Mouse (Mus musculus): ENCODE data around the gene Tnrc6b. TPM values are rescaled to one million over a fixed set of nuclear protein-coding genes. Genes with fewer than 3 reads are reported as not detected.
"Not testable (repeated sequence)": the region's sequence is repeated elsewhere in the genome, so short reads cannot be mapped to it uniquely, and the experiment has no call there.

The Tnrc6b gene
- polyA plus RNA-seq, 1 experiment from 2014 or later, result 48.7 TPM

- no peak for ATAC-seq
- Histone ChIP-seq H3K9me3 (no peaks in the 10 kb centered on the region), H3K4me1 (replicated peaks) (no peaks in the 10 kb centered on the region), H3K4me2 (replicated peaks) (no peak overlapping the region), H3K27ac (no peak overlapping the region), H3K4me3 (replicated peaks) (no peak overlapping the region), H3K9ac (replicated peaks) (no peak overlapping the region), H3K27me3 (no peaks in the 10 kb centered on the region), H3K36me3 (peaks cover 52% of the 10 kb centered on the region)
- 85% methylated on average over 21 of the region's 21 CpGs for WGBS
Measured at GRCm38 (mm10) chr15:80876231-80876630, 165.1 kb downstream of the Tnrc6b start.

DNA sequence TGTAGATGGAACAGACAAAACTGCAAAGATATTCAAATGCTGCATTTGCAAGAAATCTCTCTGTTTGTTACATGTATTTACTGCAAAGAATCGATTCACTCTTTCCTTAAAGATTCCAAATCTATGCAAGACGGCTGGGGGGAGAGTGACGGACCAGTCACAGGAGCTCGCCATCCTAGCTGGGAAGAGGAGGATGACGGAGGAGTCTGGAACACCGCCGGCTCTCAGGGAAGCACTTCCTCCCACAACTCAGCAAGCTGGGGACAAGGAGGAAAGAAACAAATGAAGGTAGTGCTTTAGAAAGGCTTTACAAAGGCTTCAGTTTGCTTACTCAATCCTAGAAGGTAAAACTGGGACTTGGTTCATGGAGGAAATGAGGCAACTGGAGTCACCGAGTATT is 173.0 kb downstream of the Tnrc6b start:
- ATAC-seq, result no peak
- Histone ChIP-seq H3K9me3 (no peaks in the 10 kb centered on the region), H3K9ac (replicated peaks) (no peak overlapping the region), H3K4me3 (replicated peaks) (no peak overlapping the region), H3K27me3 (no peaks in the 10 kb centered on the region), H3K36me3 (peaks cover 83% of the 10 kb centered on the region), H3K27ac (no peak overlapping the region), H3K4me2 (replicated peaks) (no peak overlapping the region), H3K4me1 (replicated peaks) (no peaks in the 10 kb centered on the region)
- 95% methylated on average over 8 of the region's 8 CpGs for WGBS

- no peak overlapping the region for H3K9ac ChIP-seq (replicated peaks)
- H3K36me3 ChIP-seq, result peaks cover 80% of the 10 kb centered on the region
- H3K4me3 ChIP-seq (replicated peaks), result no peak overlapping the region
- H3K27me3 ChIP-seq, result no peaks in the 10 kb centered on the region
- 91% methylated on average over 1 of the region's 1 CpGs for WGBS
- ATAC-seq, result no peak
- no peak overlapping the region for H3K27ac ChIP-seq
- no peak overlapping the region for H3K4me2 ChIP-seq (replicated peaks)
- H3K4me1 ChIP-seq (replicated peaks), result no peaks in the 10 kb centered on the region
- no peaks in the 10 kb centered on the region for H3K9me3 ChIP-seq
Measured at GRCm38 (mm10) chr15:80886361-80887156, 175.4 kb downstream of the Tnrc6b start.

GRCm38 (mm10) chr15:80892341-80892740 is 181.2 kb downstream of the Tnrc6b start:
- WGBS, result 98% methylated on average over 3 of the region's 3 CpGs
- Histone ChIP-seq H3K27me3 (no peaks in the 10 kb centered on the region), H3K9me3 (no peaks in the 10 kb centered on the region), H3K4me2 (replicated peaks) (no peak overlapping the region), H3K4me3 (replicated peaks) (no peak overlapping the region), H3K4me1 (replicated peaks) (no peaks in the 10 kb centered on the region), H3K36me3 (peaks cover 76% of the 10 kb centered on the region), H3K9ac (replicated peaks) (no peak overlapping the region), H3K27ac (no peak overlapping the region)
- no peak for ATAC-seq

- H3K27me3 ChIP-seq, result no peaks in the 10 kb centered on the region
- no peak overlapping the region for H3K4me2 ChIP-seq (replicated peaks)
- WGBS, result 92% methylated on average over 10 of the region's 10 CpGs
- H3K9ac ChIP-seq (replicated peaks), result no peak overlapping the region
- peaks cover 71% of the 10 kb centered on the region for H3K36me3 ChIP-seq
- no peak overlapping the region for H3K27ac ChIP-seq
- ATAC-seq, result no peak
- H3K9me3 ChIP-seq, result no peaks in the 10 kb centered on the region
- no peak overlapping the region for H3K4me3 ChIP-seq (replicated peaks)
- no peaks in the 10 kb centered on the region for H3K4me1 ChIP-seq (replicated peaks)
Measured at GRCm38 (mm10) chr15:80896741-80897140, 185.6 kb downstream of the Tnrc6b start.

DNA sequence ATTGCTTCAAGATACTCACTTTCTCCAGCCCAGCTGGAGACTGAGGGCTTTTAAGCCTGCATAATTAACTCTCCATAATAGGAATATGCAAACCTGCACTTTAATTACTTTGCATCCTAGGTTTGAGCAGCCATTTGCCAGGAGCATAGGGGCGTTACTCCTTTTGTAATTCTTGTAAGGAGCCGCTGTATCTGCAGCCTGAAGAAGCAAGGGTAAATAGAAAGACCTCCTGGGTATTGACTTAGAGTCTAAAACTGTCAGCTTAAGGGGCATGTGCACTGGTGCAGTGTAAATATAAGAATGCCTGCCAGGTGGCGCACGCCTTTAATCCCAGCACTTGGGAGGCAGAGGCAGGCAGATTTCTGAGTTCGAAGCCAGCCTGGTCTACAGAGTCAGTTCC is 186.8 kb downstream of the Tnrc6b start:
- Histone ChIP-seq H3K4me3 (replicated peaks) (no peak overlapping the region), H3K4me1 (replicated peaks) (no peaks in the 10 kb centered on the region), H3K4me2 (replicated peaks) (no peak overlapping the region), H3K36me3 (peaks cover 83% of the 10 kb centered on the region), H3K27ac (no peak overlapping the region), H3K27me3 (no peaks in the 10 kb centered on the region), H3K9ac (replicated peaks) (no peak overlapping the region), H3K9me3 (no peaks in the 10 kb centered on the region)
- WGBS, result 89% methylated on average over 5 of the region's 5 CpGs
- no peak for ATAC-seq

DNA sequence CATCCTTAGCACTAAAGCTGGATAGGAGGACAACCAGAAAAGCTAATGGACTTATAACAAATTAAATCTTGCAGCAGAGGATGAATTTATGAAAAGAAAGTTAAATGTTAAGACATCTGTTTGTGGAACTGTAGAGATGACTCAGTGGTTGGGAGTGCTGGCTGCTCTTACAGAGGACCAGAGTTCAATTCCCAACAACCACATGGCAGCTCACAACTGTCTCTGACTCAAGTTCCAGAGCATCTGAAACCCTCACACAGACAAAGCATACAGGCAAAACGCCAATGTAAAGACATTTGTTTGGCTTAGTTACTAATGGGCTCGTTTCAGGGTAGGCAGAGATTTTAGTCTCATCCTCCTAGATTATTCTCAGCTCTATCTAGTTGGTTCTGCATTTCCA is 188.7 kb downstream of the Tnrc6b start:
- no peaks in the 10 kb centered on the region for H3K4me1 ChIP-seq (replicated peaks)
- no peak overlapping the region for H3K27ac ChIP-seq
- no peak overlapping the region for H3K4me2 ChIP-seq (replicated peaks)
- no peaks in the 10 kb centered on the region for H3K9me3 ChIP-seq
- WGBS, result 87% methylated on average over 2 of the region's 2 CpGs
- H3K9ac ChIP-seq (replicated peaks), result no peak overlapping the region
- H3K4me3 ChIP-seq (replicated peaks), result no peak overlapping the region
- peaks cover 88% of the 10 kb centered on the region for H3K36me3 ChIP-seq
- H3K27me3 ChIP-seq, result no peaks in the 10 kb centered on the region
- ATAC-seq, result no peak

- Histone ChIP-seq H3K4me3 (replicated peaks) (no peak overlapping the region), H3K27ac (no peak overlapping the region), H3K4me1 (replicated peaks) (no peaks in the 10 kb centered on the region), H3K9me3 (no peaks in the 10 kb centered on the region), H3K9ac (replicated peaks) (no peak overlapping the region), H3K27me3 (no peaks in the 10 kb centered on the region), H3K4me2 (replicated peaks) (no peak overlapping the region), H3K36me3 (peaks cover 88% of the 10 kb centered on the region)
- ATAC-seq, result no peak
- 90% methylated on average over 6 of the region's 6 CpGs for WGBS
Measured at GRCm38 (mm10) chr15:80901806-80902513, 190.8 kb downstream of the Tnrc6b start.

DNA sequence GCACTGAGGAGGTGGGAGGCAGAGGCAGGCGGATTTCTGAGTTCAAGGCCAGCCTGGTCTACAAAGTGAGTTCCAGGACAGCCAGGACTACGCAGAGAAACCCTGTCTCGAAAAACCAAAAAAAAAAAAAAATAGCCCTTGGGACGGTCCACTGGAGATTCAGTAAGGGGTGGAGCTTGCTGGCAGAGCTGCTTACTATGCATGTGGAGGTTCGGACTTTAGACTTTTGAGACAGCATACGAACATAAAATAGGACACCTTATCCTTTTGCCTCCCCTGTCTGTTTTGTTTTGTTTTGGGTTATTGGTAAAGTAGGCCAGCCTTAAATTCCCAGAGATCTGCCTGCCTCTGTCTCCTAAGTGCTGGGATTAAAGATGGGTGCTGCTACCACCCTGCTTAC is 193.7 kb downstream of the Tnrc6b start:
- not testable (repeated sequence) for H3K4me2 ChIP-seq (replicated peaks); H3K9ac ChIP-seq (replicated peaks); H3K4me3 ChIP-seq (replicated peaks); ATAC-seq; H3K27me3 ChIP-seq; H3K9me3 ChIP-seq; H3K27ac ChIP-seq; H3K4me1 ChIP-seq (replicated peaks)
- H3K36me3 ChIP-seq, result peaks cover 79% of the 10 kb centered on the region
- WGBS, result 99% methylated on average over 6 of the region's 6 CpGs

DNA sequence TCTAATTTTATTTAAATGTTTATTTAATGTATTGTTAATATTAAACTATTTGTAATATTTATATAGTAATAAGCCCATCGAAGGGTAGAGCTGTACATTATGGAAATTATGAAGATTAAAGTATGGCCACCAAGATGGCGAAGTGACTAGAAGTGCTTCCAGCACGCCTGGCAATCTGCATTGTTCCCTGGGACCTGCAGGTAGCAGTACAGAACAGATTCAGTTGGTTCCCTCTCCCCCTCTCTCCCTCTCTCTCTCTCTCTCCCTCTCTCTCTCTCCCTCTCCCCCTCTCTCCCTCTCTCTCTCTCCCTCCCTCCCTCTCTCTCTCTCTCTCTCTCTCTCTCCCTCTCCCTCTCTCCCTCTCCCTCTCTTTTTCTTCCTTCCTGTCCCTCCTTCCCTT is 199.1 kb downstream of the Tnrc6b start:
- no peak overlapping the region for H3K9ac ChIP-seq (replicated peaks)
- H3K4me3 ChIP-seq (replicated peaks), result no peak overlapping the region
- H3K27me3 ChIP-seq, result no peaks in the 10 kb centered on the region
- no peak for ATAC-seq
- H3K27ac ChIP-seq, result no peak overlapping the region
- H3K9me3 ChIP-seq, result no peaks in the 10 kb centered on the region
- no peak overlapping the region for H3K4me2 ChIP-seq (replicated peaks)
- H3K36me3 ChIP-seq, result peaks cover 78% of the 10 kb centered on the region
- H3K4me1 ChIP-seq (replicated peaks), result no peaks in the 10 kb centered on the region
- WGBS, result 94% methylated on average over 3 of the region's 3 CpGs

DNA sequence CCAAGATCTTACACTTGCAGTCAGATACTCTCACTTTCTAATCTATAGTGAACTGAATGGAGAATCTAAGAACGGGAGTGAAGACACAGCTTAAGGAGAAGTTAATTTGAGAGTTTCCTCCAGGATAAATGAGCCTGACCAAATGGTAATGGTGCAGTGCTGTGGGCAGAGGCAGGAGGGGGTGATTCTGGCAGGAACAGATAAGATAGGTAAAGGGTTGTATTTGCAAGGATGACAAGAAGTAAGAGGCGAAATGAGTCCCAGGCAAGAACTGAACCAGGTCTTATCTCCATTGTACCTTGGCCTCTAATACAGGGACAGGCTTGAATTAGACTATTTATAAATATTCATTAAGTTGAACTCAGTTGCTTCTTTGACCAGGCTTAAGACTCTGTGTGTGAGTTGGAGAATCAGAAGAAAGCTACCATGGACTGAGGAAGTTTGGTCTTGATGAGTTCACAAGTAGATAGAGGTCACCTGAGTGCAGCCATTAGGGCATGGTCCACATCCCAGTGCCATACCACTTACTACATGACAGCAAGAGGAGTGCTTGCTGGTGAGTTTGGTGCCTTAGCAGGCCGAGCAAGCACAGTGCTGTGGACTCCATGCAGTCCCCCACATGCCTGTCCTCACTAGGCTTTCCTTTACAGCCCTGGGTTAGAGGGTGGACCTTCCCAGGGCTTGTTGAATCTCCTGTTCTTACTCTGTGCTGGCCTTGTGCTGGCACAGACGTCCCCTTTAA is 199.8 kb downstream of the Tnrc6b start:
- ATAC-seq, result no peak
- H3K4me3 ChIP-seq (replicated peaks), result no peak overlapping the region
- H3K36me3 ChIP-seq, result peaks cover 77% of the 10 kb centered on the region
- H3K4me1 ChIP-seq (replicated peaks), result no peaks in the 10 kb centered on the region
- 92% methylated on average over 4 of the region's 4 CpGs for WGBS
- H3K9me3 ChIP-seq, result no peaks in the 10 kb centered on the region
- H3K4me2 ChIP-seq (replicated peaks), result no peak overlapping the region
- no peaks in the 10 kb centered on the region for H3K27me3 ChIP-seq
- H3K9ac ChIP-seq (replicated peaks), result no peak overlapping the region
- H3K27ac ChIP-seq, result no peak overlapping the region

DNA sequence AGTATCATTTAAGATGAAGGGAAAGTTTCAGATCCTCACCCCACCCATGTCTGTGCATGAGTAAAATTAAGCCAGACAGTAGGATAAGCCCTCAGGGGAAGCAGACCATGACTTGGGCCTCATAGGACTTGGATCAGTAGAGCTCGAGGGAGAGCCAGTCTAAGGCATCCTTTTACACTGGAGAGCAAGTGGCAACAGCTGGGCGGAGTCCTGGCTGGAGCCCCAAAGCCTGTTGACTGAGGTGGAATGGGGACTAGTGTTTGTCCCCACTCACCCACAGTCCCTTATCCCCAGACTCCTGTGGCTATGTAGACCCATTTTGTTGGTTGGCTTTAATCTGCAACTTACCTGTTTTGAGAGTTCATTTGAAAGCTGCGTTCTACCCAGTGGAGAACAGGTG is 201.1 kb downstream of the Tnrc6b start:
- no peak overlapping the region for H3K9ac ChIP-seq (replicated peaks)
- no peaks in the 10 kb centered on the region for H3K27me3 ChIP-seq
- no peak overlapping the region for H3K4me3 ChIP-seq (replicated peaks)
- no peak overlapping the region for H3K4me2 ChIP-seq (replicated peaks)
- 92% methylated on average over 3 of the region's 3 CpGs for WGBS
- no peaks in the 10 kb centered on the region for H3K9me3 ChIP-seq
- no peak overlapping the region for H3K27ac ChIP-seq
- no peaks in the 10 kb centered on the region for H3K4me1 ChIP-seq (replicated peaks)
- no peak for ATAC-seq
- H3K36me3 ChIP-seq, result peaks cover 76% of the 10 kb centered on the region

All from midbrain, embryonic 13.5 days (tissue).